Mouse (Mus musculus): Measurements from ENCODE around the gene Cyb561d2. TPM values are rescaled to one million over a fixed set of nuclear protein-coding genes. Genes with fewer than 3 reads are reported as not detected.
A peak's percentile ranks its signal among the peaks of the same experiment; 100 is the strongest.

The Cyb561d2 gene
- polyA plus RNA-seq, 1 experiment from 2014 or later = 14.3 TPM

- Histone ChIP-seq H3K27me3 (ENCODE audit: control insufficient read depth, insufficient read depth, low read length) (no peaks in the 10 kb centered on the region), H3K4me2 (ENCODE audit: low read depth, low read length, severe bottlenecking) (no peak overlapping the region), H3K9me3 (ENCODE audit: control insufficient read depth, low read length) (no peaks in the 10 kb centered on the region), H3K36me3 (ENCODE audit: control insufficient read depth, insufficient read depth, low read length) (no peaks in the 10 kb centered on the region), H3K4me3 (ENCODE audit: low read depth, low read length) (no peak overlapping the region), H3K27ac (ENCODE audit: low read depth, low read length) (no peak overlapping the region), H3K4me1 (replicated peaks; ENCODE audit: control insufficient read depth, insufficient read depth, low read length) (peaks cover 12% of the 10 kb centered on the region), H3K9ac (ENCODE audit: low read length) (no peak overlapping the region)
- WGBS = 93% methylated on average over 7 of the region's 7 CpGs
- ATAC-seq (replicated peaks; ENCODE audit: low FRiP score) (no peak), DNase-seq (ENCODE audit: low spot score) (no peak)
Measured at GRCm38 (mm10) chr9:107582509-107583062, 40.6 kb upstream of the Cyb561d2 start.

- Histone ChIP-seq H3K4me1 (replicated peaks; ENCODE audit: control insufficient read depth, insufficient read depth, low read length) (peaks cover 14% of the 10 kb centered on the region), H3K9ac (ENCODE audit: low read length) (peak overlapping the region; percentile 83; the same call in 1 of the 2 replicates), H3K27ac (ENCODE audit: low read depth, low read length) (no peak overlapping the region)
Measured at GRCm38 (mm10) chr9:107581584-107581983, 39.6 kb upstream of the Cyb561d2 start.

GRCm38 (mm10) chr9:107580501-107581317, 38.7 kb upstream of the Cyb561d2 start, which contains the start of gene Hyal3:
TSS of gene Hyal3 (plus strand) at chr9:107580818.
- H3K9ac ChIP-seq (ENCODE audit: low read length) = peak within 1 kb of the TSS; percentile 83
- peak; percentile 87 for DNase-seq (ENCODE audit: low spot score)
- peak within 1 kb of the TSS; percentile 55 for H3K27ac ChIP-seq (ENCODE audit: low read depth, low read length)
- peak within 1 kb of the TSS; percentile 56 for H3K4me3 ChIP-seq (ENCODE audit: low read depth, low read length)
- under 1% methylated on average over 32 of the region's 32 CpGs for WGBS
- H3K4me2 ChIP-seq (ENCODE audit: low read depth, low read length, severe bottlenecking) = peak within 1 kb of the TSS; percentile 93
- peaks cover 14% of the 10 kb centered on the region for H3K4me1 ChIP-seq (replicated peaks; ENCODE audit: control insufficient read depth, insufficient read depth, low read length)
- no peaks in the 10 kb centered on the region for H3K27me3 ChIP-seq (ENCODE audit: control insufficient read depth, insufficient read depth, low read length)
- no peaks in the 10 kb centered on the region for H3K36me3 ChIP-seq (ENCODE audit: control insufficient read depth, insufficient read depth, low read length)
- ATAC-seq (replicated peaks; ENCODE audit: low FRiP score) = peak; percentile 54
- H3K9me3 ChIP-seq (ENCODE audit: control insufficient read depth, low read length) = no peaks in the 10 kb centered on the region

More at GRCm38 (mm10) chr9:107581584-107581983, 39.6 kb upstream of the Cyb561d2 start:
- Histone ChIP-seq H3K4me2 (ENCODE audit: low read depth, low read length, severe bottlenecking) (peak overlapping the region; percentile 93), H3K9me3 (ENCODE audit: control insufficient read depth, low read length) (no peaks in the 10 kb centered on the region), H3K4me3 (ENCODE audit: low read depth, low read length) (peak overlapping the region; percentile 56; the same call in 1 of the 2 replicates), H3K36me3 (ENCODE audit: control insufficient read depth, insufficient read depth, low read length) (no peaks in the 10 kb centered on the region), H3K27me3 (ENCODE audit: control insufficient read depth, insufficient read depth, low read length) (no peaks in the 10 kb centered on the region)
- ATAC-seq (replicated peaks; ENCODE audit: low FRiP score) (no peak), DNase-seq (ENCODE audit: low spot score) (no peak)
- whole genome bisulfite sequencing = 81% methylated on average over 4 of the region's 4 CpGs

- Histone ChIP-seq H3K36me3 (ENCODE audit: control insufficient read depth, insufficient read depth, low read length) (peaks cover 4% of the 10 kb centered on the region; the same call in 1 of the 2 replicates), H3K27me3 (ENCODE audit: control insufficient read depth, insufficient read depth, low read length) (no peaks in the 10 kb centered on the region), H3K9me3 (ENCODE audit: control insufficient read depth, low read length) (no peaks in the 10 kb centered on the region), H3K4me3 (ENCODE audit: low read depth, low read length) (no peak overlapping the region), H3K4me1 (replicated peaks; ENCODE audit: control insufficient read depth, insufficient read depth, low read length) (peaks cover 14% of the 10 kb centered on the region), H3K27ac (ENCODE audit: low read depth, low read length) (no peak overlapping the region), H3K9ac (ENCODE audit: low read length) (no peak overlapping the region), H3K4me2 (ENCODE audit: low read depth, low read length, severe bottlenecking) (no peak overlapping the region)
- 94% methylated on average over 14 of the region's 14 CpGs for WGBS
- no peak for DNase-seq (ENCODE audit: low spot score)
- ATAC-seq (replicated peaks; ENCODE audit: low FRiP score) = no peak
Measured at GRCm38 (mm10) chr9:107579023-107579900, 37.3 kb upstream of the Cyb561d2 start.

GRCm38 (mm10) chr9:107578587-107578986, 36.6 kb upstream of the Cyb561d2 start, which contains the start of gene Naa80:
TSS of gene Naa80 (plus strand) at chr9:107578887.
- Histone ChIP-seq H3K4me1 (replicated peaks; ENCODE audit: control insufficient read depth, insufficient read depth, low read length) (peaks cover 14% of the 10 kb centered on the region), H3K9me3 (ENCODE audit: control insufficient read depth, low read length) (no peaks in the 10 kb centered on the region; the same call in 1 of the 2 replicates), H3K36me3 (ENCODE audit: control insufficient read depth, insufficient read depth, low read length) (peaks cover 6% of the 10 kb centered on the region), H3K27me3 (ENCODE audit: control insufficient read depth, insufficient read depth, low read length) (no peaks in the 10 kb centered on the region), H3K4me3 (ENCODE audit: low read depth, low read length) (no peak within 1 kb of the TSS), H3K9ac (ENCODE audit: low read length) (no peak within 1 kb of the TSS), H3K27ac (ENCODE audit: low read depth, low read length) (no peak within 1 kb of the TSS), H3K4me2 (ENCODE audit: low read depth, low read length, severe bottlenecking) (no peak within 1 kb of the TSS)
- no peak for ATAC-seq (replicated peaks; ENCODE audit: low FRiP score)
- DNase-seq (ENCODE audit: low spot score) = no peak
- 71% methylated on average over 3 of the region's 3 CpGs for WGBS

- Histone ChIP-seq H3K36me3 (ENCODE audit: control insufficient read depth, insufficient read depth, low read length) (peaks cover 13% of the 10 kb centered on the region), H3K27me3 (ENCODE audit: control insufficient read depth, insufficient read depth, low read length) (no peaks in the 10 kb centered on the region), H3K9me3 (ENCODE audit: control insufficient read depth, low read length) (no peaks in the 10 kb centered on the region; the same call in 1 of the 2 replicates), H3K4me3 (ENCODE audit: low read depth, low read length) (no peak overlapping the region), H3K27ac (ENCODE audit: low read depth, low read length) (no peak overlapping the region), H3K9ac (ENCODE audit: low read length) (no peak overlapping the region), H3K4me1 (replicated peaks; ENCODE audit: control insufficient read depth, insufficient read depth, low read length) (peaks cover 14% of the 10 kb centered on the region), H3K4me2 (ENCODE audit: low read depth, low read length, severe bottlenecking) (no peak overlapping the region)
- ATAC-seq (replicated peaks; ENCODE audit: low FRiP score) = no peak
- WGBS = 89% methylated on average over 10 of the region's 10 CpGs
- no peak for DNase-seq (ENCODE audit: low spot score)
Measured at GRCm38 (mm10) chr9:107577871-107578270, 35.9 kb upstream of the Cyb561d2 start.

GRCm38 (mm10) chr9:107576357-107577107, 34.5 kb upstream of the Cyb561d2 start, which contains the start of gene Hyal1:
TSS of gene Hyal1 (plus strand) at chr9:107576927.
- Histone ChIP-seq H3K4me2 (ENCODE audit: low read depth, low read length, severe bottlenecking) (peak within 1 kb of the TSS; percentile 44), H3K27me3 (ENCODE audit: control insufficient read depth, insufficient read depth, low read length) (no peaks in the 10 kb centered on the region), H3K36me3 (ENCODE audit: control insufficient read depth, insufficient read depth, low read length) (peaks cover 20% of the 10 kb centered on the region), H3K9ac (ENCODE audit: low read length) (peak within 1 kb of the TSS; percentile 44; the same call in 1 of the 2 replicates), H3K4me3 (ENCODE audit: low read depth, low read length) (peak within 1 kb of the TSS; percentile 25), H3K27ac (ENCODE audit: low read depth, low read length) (peak within 1 kb of the TSS; percentile 19; the same call in 1 of the 2 replicates), H3K9me3 (ENCODE audit: control insufficient read depth, low read length) (no peaks in the 10 kb centered on the region; the same call in 1 of the 2 replicates), H3K4me1 (replicated peaks; ENCODE audit: control insufficient read depth, insufficient read depth, low read length) (peaks cover 13% of the 10 kb centered on the region)
- DNase-seq (ENCODE audit: low spot score) = peak; percentile 91
- peak; percentile 83 for ATAC-seq (replicated peaks; ENCODE audit: low FRiP score)
- WGBS = 30% methylated on average over 16 of the region's 16 CpGs

Data from forebrain, embryonic 11.5 days (tissue).